Mouse (Mus musculus) forebrain, embryonic 12.5 days (tissue): ENCODE results near the gene Abtb2. TPM values are rescaled to one million over a fixed set of nuclear protein-coding genes. Genes with fewer than 3 reads are reported as not detected.
A peak's percentile ranks its signal among the peaks of the same experiment; 100 is the strongest.
"Not testable (repeated sequence)": the region's sequence is repeated elsewhere in the genome, so short reads cannot be mapped to it uniquely, and the experiment has no call there.

ENCODE experiments used
- ATAC-seq: fragments of 200-750 bp; cut with Nextera tagmentation; 2 replicates; pipeline ENCODE4 v1.8.0; 2017; ENCODE audit warnings: moderate TSS enrichment; ENCODE audit not compliant: low FRiP score
- H3K27ac ChIP-seq: fragments of 300-500 bp; sonication (generic); 2 replicates; pipeline ENCODE4 v1.5.1; 2016; ENCODE audit warnings: mild to moderate bottlenecking
- H3K27me3 ChIP-seq: fragments of 300-500 bp; sonication (generic); 2 replicates; pipeline ENCODE4 v1.6.1; 2016; ENCODE audit warnings: mild to moderate bottlenecking
- H3K36me3 ChIP-seq: fragments of 300-500 bp; sonication (generic); replicated peaks from 2 replicates; pipeline ENCODE4 v1.6.1; 2016; ENCODE audit warnings: mild to moderate bottlenecking
- H3K4me1 ChIP-seq: fragments of 300-500 bp; sonication (generic); 2 replicates; pipeline ENCODE4 v1.6.1; 2016
- H3K4me2 ChIP-seq: fragments of 300-500 bp; sonication (generic); 2 replicates; pipeline ENCODE4 v1.6.1; 2016; ENCODE audit warnings: mild to moderate bottlenecking, moderate library complexity
- H3K4me3 ChIP-seq: fragments of 300-500 bp; sonication (generic); replicated peaks from 2 replicates; pipeline ENCODE4 v1.5.1; 2016; ENCODE audit warnings: mild to moderate bottlenecking
- H3K9ac ChIP-seq: fragments of 300-500 bp; sonication (generic); 2 replicates; pipeline ENCODE4 v1.6.1; 2016; ENCODE audit warnings: mild to moderate bottlenecking
- H3K9me3 ChIP-seq: fragments of 300-500 bp; sonication (generic); 2 replicates; pipeline ENCODE4 v1.6.1; 2016
- WGBS: fragments of 180-500 bp; shearing (Covaris S2); methylation state at CpG from one replicate; pipeline ENCODE4 v1.1.7; 2016; 5-methylcytosine and 5-hydroxymethylcytosine counted together
- polyA plus RNA-seq: library from polyadenylated mRNA; unstranded; fragments of >200 nt; fragmentation: Nextera tagmentation; extraction: Ambion mirVana; gene quantifications from 2 replicates; pipeline ENCODE4 v1.2.1, GENCODE M21; 2016

Gene Abtb2
- polyA plus RNA-seq, result 14.9 and 15.7 TPM in 2 replicates

- peaks cover 45% of the 10 kb centered on the region for H3K4me1 ChIP-seq
- H3K27me3 ChIP-seq, result peaks cover 21% of the 10 kb centered on the region
- ATAC-seq, result peak; percentile 96
- WGBS, result under 1% methylated on average over 34 of the region's 34 CpGs
- H3K36me3 ChIP-seq, result no peaks in the 10 kb centered on the region
- peak within 1 kb of the TSS; percentile 79 for H3K9ac ChIP-seq
- H3K4me3 ChIP-seq, result peak within 1 kb of the TSS; percentile 67
- peak within 1 kb of the TSS; percentile 89 for H3K27ac ChIP-seq
- H3K9me3 ChIP-seq, result no peaks in the 10 kb centered on the region
- peak within 1 kb of the TSS; percentile 97 for H3K4me2 ChIP-seq
These were observed at the start of gene Abtb2 for GRCm38 (mm10) chr2:103565732-103566422. Gene Abtb2 (plus strand): TSS chr2:103566310.

GRCm38 (mm10) chr2:103516472-103516871 is 49.6 kb upstream of the Abtb2 start:
- Histone ChIP-seq H3K27me3 (no peaks in the 10 kb centered on the region), H3K4me2 (no peak overlapping the region), H3K4me3 (no peak overlapping the region), H3K9ac (no peak overlapping the region), H3K27ac (no peak overlapping the region), H3K4me1 (no peaks in the 10 kb centered on the region), H3K36me3 (no peaks in the 10 kb centered on the region), H3K9me3 (no peaks in the 10 kb centered on the region)
- WGBS, result 79% methylated on average over 1 of the region's 1 CpGs
- no peak for ATAC-seq

- Histone ChIP-seq H3K4me2 (no peak overlapping the region), H3K4me1 (no peaks in the 10 kb centered on the region), H3K27me3 (no peaks in the 10 kb centered on the region), H3K27ac (no peak overlapping the region), H3K9ac (no peak overlapping the region), H3K4me3 (no peak overlapping the region), H3K9me3 (no peaks in the 10 kb centered on the region), H3K36me3 (no peaks in the 10 kb centered on the region)
- no peak for ATAC-seq
- WGBS, result 87% methylated on average over 1 of the region's 1 CpGs
These were observed 40.5 kb upstream of the Abtb2 start for GRCm38 (mm10) chr2:103525596-103525995.

DNA sequence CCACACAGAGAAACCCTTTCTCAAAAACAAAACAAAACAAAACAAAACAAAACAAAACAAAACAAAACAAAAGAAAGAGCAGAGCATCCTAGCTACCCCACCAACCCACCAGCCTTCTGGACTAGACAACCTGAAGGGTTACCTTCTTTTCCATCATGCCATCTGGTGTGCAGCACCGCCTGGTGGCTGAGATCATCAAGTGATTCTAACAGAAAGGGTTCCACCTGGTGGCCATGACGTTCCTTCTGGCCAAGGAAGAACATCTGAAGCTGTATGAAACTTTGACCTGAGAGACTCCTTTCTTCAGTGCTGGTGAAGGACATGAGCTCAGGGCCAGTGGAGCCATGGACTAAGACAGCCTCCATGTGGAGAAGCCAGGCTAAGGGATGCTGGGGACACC is 19.0 kb upstream of the Abtb2 start:
- no peaks in the 10 kb centered on the region for H3K27me3 ChIP-seq
- WGBS, result 13% methylated on average over 2 of the region's 2 CpGs
- no peaks in the 10 kb centered on the region for H3K36me3 ChIP-seq
- H3K4me2 ChIP-seq, result no peak overlapping the region
- no peaks in the 10 kb centered on the region for H3K9me3 ChIP-seq
- H3K4me1 ChIP-seq, result no peaks in the 10 kb centered on the region
- H3K9ac ChIP-seq, result no peak overlapping the region
- H3K4me3 ChIP-seq, result no peak overlapping the region
- no peak overlapping the region for H3K27ac ChIP-seq
- ATAC-seq, result no peak

DNA sequence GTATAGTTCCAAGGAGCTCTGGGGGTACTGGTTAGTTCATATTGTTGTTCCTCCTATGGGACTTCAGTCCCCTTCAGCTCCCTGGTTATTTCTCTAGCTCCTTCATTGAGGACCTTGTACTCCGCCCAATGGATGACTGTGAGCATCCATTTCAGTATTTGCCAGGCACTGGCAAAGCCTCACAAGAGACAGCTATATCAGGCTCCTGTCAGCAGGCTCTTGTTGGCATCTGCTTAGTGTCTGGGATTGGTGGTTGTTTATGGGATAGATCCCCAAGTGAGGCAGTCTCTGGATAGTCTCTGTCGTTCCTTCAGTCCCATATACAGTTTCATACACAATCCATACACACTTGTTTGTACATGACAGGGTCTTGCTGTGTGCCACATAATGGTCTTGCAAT is 15.8 kb upstream of the Abtb2 start:
- H3K9ac ChIP-seq, H3K36me3 ChIP-seq, H3K4me2 ChIP-seq, H3K4me3 ChIP-seq, ATAC-seq, H3K27ac ChIP-seq, H3K27me3 ChIP-seq, H3K4me1 ChIP-seq, H3K9me3 ChIP-seq: not testable (repeated sequence)
- 94% methylated on average over 2 of the region's 2 CpGs for WGBS

DNA sequence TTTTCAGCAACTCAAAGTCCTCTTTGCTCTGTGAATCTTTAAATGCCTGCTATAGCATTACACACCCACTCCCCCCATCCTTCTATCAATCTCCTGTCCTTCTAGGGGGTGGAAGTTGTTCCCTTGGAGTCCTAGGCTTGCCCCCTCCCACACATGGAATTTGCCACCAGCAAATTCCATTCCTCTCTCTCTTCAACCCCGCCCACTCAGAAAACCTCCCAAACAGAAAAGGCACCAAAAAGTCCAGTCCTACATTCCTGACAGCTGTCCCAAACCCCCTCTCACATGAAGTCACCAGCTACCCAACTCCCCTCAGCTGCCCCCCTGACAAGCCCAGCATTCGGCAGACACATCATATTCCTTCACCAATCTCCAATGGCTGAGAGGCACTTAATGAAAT is 12.1 kb upstream of the Abtb2 start:
- no peaks in the 10 kb centered on the region for H3K9me3 ChIP-seq
- no peaks in the 10 kb centered on the region for H3K27me3 ChIP-seq
- 79% methylated on average over 2 of the region's 2 CpGs for WGBS
- no peak overlapping the region for H3K9ac ChIP-seq
- no peak overlapping the region for H3K4me3 ChIP-seq
- H3K27ac ChIP-seq, result no peak overlapping the region
- no peaks in the 10 kb centered on the region for H3K4me1 ChIP-seq
- H3K36me3 ChIP-seq, result no peaks in the 10 kb centered on the region
- no peak for ATAC-seq
- H3K4me2 ChIP-seq, result no peak overlapping the region

DNA sequence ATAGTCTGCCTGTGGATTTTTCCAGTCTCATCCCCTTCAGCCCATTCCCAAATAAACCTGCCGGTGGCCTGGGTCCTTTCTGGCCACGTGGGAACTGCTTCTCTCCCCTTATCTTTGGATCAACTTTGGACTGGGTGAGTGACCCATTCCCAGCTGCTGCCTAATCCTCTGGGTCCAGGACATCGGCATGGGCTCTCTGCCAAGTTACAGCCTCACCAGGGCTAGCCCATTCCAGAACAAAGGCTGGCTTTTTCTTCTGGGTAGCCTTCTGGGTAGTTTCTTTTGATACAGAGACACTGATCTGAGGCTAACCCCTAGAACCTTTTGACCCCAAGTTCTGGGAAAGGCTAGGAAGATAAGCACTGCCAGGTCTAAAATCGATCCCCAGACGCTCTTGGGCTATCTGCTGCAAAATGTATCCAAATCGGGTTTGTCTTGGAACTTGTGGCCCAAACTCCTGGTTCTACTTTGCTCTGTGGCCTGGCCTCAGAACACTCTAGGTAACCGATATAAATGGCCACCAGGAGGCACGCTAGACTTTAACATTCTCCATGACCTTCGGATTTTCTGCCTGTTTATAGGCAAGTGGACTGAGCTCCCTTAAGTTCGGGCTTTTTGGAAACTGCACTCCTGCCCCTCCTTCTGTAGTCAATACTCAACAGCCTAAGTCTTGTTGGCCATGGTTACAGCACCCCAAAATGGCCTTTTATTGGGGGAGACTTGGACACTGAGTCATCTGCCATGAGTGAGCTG is 9.8 kb upstream of the Abtb2 start:
- no peaks in the 10 kb centered on the region for H3K9me3 ChIP-seq
- no peak overlapping the region for H3K4me3 ChIP-seq
- H3K4me1 ChIP-seq, result no peaks in the 10 kb centered on the region

GRCm38 (mm10) chr2:103560955-103561354 is 5.2 kb upstream of the Abtb2 start:
- Histone ChIP-seq H3K4me1 (peaks cover 7% of the 10 kb centered on the region), H3K27me3 (peaks cover 16% of the 10 kb centered on the region), H3K36me3 (no peaks in the 10 kb centered on the region), H3K27ac (no peak overlapping the region), H3K4me3 (no peak overlapping the region), H3K9ac (no peak overlapping the region), H3K9me3 (no peaks in the 10 kb centered on the region), H3K4me2 (no peak overlapping the region)
- no peak for ATAC-seq
- WGBS, result 78% methylated on average over 4 of the region's 4 CpGs

More for the DNA sequence above, 9.8 kb upstream of the Abtb2 start:
- no peak overlapping the region for H3K27ac ChIP-seq
- H3K9ac ChIP-seq, result no peak overlapping the region
- no peak for ATAC-seq
- 62% methylated on average over 10 of the region's 10 CpGs for WGBS
- no peak overlapping the region for H3K4me2 ChIP-seq
- H3K27me3 ChIP-seq, result no peaks in the 10 kb centered on the region
- H3K36me3 ChIP-seq, result no peaks in the 10 kb centered on the region

DNA sequence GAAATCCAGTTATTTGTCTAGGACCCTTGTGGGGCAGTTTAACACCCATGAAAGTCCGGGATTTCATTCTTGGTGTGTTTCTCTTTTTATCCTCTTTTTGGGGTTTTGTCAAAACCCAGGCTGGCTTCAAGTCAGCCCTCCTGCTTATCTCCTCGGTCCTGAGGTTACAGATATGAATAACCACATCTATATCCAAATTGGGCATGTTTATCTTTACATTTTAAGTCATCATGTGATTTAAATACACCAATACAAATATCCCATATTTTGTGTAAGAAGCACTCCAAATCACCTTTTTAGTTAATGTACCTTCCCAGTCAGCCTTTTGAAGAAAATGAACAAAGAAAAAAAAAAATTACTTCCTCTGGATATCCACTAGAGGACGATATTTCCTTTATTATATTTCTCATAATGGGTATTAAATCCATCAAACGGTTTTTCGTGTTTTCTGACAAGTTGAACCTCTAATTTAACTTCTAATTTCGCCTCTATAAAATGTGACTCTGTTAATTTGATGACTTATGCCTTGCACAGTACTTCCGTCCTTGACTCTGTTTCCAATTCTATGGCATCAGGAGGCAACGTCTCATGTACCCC is 1.6 kb upstream of the Abtb2 start:
- Histone ChIP-seq H3K4me2 (peak overlapping the region; percentile 97), H3K4me1 (peaks cover 33% of the 10 kb centered on the region), H3K9ac (peak overlapping the region; percentile 36; the same call in 1 of the 2 replicates), H3K36me3 (no peaks in the 10 kb centered on the region), H3K27ac (peak overlapping the region; percentile 37; the same call in 1 of the 2 replicates), H3K9me3 (no peaks in the 10 kb centered on the region), H3K27me3 (peaks cover 16% of the 10 kb centered on the region), H3K4me3 (peak overlapping the region; percentile 67; the same call in 1 of the 2 replicates)
- WGBS, result 12% methylated on average over 8 of the region's 8 CpGs
- ATAC-seq, result no peak

DNA sequence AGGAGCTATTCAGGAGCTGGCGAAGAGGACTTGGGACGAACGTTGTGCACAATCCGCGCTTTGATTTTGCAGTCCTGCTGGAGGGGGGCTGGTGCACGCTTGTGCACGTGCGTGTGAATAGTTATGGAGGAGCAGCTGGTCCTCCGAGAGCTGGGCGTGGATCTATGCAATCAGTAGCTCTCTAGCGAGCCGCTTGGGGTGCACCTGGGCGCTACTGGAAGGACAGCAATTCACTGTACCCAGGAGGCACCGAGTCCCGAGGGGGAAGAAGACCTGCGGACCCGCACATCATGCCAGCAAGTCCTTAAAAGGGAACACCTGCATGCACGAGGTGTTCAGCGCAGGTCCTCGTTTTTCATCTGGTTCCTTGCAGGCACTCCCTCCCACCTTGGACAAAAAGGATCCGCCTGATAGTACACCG is 929 bp upstream of the Abtb2 start:
- Histone ChIP-seq H3K9me3 (no peaks in the 10 kb centered on the region), H3K9ac (peak overlapping the region; percentile 36), H3K4me2 (peak overlapping the region; percentile 97), H3K4me3 (peak overlapping the region; percentile 67), H3K27me3 (peaks cover 20% of the 10 kb centered on the region), H3K4me1 (peaks cover 39% of the 10 kb centered on the region), H3K36me3 (no peaks in the 10 kb centered on the region), H3K27ac (peak overlapping the region; percentile 37; the same call in 1 of the 2 replicates)
- WGBS, result under 1% methylated on average over 22 of the region's 22 CpGs
- peak; percentile 45 for ATAC-seq

DNA sequence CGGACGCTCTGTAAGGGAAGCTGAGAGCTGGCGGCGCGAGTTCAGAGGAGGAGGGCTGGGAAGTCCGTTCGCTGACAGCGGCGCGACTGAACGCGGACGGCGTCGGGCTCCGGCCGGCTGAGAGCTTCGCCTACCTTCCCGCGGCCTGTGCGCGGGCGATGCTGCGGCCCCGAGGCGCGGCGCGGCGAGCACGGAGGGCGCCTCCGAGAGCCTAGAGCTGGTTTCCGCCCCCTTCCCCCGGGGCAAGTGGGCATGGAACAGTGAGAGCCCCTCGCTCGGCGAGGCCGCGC is 258 bp downstream of the Abtb2 start:
- WGBS, result 0% methylated on average over 39 of the region's 40 CpGs
- no peaks in the 10 kb centered on the region for H3K36me3 ChIP-seq
- no peaks in the 10 kb centered on the region for H3K9me3 ChIP-seq
- H3K4me2 ChIP-seq, result peak overlapping the region; percentile 97
- H3K27me3 ChIP-seq, result peaks cover 21% of the 10 kb centered on the region
- ATAC-seq, result peak; percentile 40
- peaks cover 47% of the 10 kb centered on the region for H3K4me1 ChIP-seq
- peak overlapping the region; percentile 67 for H3K4me3 ChIP-seq
- H3K27ac ChIP-seq, result peak overlapping the region; percentile 89
- H3K9ac ChIP-seq, result peak overlapping the region; percentile 79

DNA sequence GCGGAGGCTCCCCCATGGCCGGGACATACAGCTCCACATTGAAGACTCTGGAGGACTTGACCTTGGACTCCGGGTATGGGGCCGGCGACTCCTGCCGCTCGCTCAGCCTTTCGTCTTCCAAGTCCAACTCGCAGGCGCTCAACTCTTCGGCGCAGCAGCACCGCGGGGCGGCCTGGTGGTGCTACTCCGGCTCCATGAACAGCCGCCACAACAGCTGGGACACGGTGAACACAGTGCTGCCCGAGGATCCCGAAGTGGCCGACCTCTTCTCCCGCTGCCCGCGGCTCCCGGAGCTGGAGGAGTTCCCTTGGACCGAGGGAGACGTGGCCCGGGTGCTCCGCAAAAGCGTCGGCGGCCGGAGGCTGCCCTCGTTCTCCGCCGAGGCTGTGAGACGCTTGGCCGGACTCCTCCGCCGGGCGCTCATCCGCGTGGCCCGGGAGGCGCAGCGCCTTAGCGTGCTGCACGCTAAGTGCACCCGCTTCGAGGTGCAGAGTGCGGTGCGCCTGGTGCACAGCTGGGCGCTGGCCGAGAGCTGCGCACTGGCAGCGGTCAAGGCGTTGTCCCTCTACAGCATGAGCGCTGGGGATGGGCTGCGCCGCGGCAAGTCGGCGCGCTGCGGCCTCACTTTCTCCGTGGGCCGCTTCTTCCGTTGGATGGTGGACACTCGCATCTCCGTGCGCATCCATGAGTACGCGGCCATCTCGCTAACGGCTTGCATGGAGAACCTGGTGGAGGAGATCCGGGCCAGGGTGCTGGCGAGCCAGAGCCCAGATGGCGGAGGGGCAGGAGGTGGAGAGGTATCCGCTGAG is 807 bp downstream of the Abtb2 start:
- peaks cover 47% of the 10 kb centered on the region for H3K4me1 ChIP-seq
- H3K27me3 ChIP-seq, result peaks cover 18% of the 10 kb centered on the region
- ATAC-seq, result peak; percentile 27
- H3K4me3 ChIP-seq, result peak overlapping the region; percentile 67
- H3K27ac ChIP-seq, result peak overlapping the region; percentile 89
- no peaks in the 10 kb centered on the region for H3K9me3 ChIP-seq
- no peaks in the 10 kb centered on the region for H3K36me3 ChIP-seq
- H3K4me2 ChIP-seq, result peak overlapping the region; percentile 97
- peak overlapping the region; percentile 79 for H3K9ac ChIP-seq
- under 1% methylated on average over 79 of the region's 79 CpGs for WGBS
